Mouse (Mus musculus): Measurements from ENCODE around the gene Ccdc120. TPM values are rescaled to one million over a fixed set of nuclear protein-coding genes. Genes with fewer than 3 reads are reported as not detected.
A peak's percentile ranks its signal among the peaks of the same experiment; 100 is the strongest.
"Not testable (repeated sequence)": the region's sequence is repeated elsewhere in the genome, so short reads cannot be mapped to it uniquely, and the experiment has no call there.

Gene Ccdc120
- total RNA-seq, 2 experiments from 2014 or later, result 26.3 TPM

GRCm38 (mm10) chrX:7775501-7776205 lies 24.9 kb upstream of the Ccdc120 start:
- intact Hi-C loops (cut with DNase I), result loop anchor here (5.0 kb wide), 1 partner anchor 353 kb away; no protein-coding TSS in a partner anchor
- no peak overlapping the region for H3K4me3 ChIP-seq
- no peak for TF ChIP-seq CTCF (IDR thresholded peaks at IDR 0.05)
- H3K27ac ChIP-seq, result no peak overlapping the region
- no peak for DNase-seq (ENCODE audit: extremely low spot score in 1 of 2, low spot score in 2 of 2)

GRCm38 (mm10) chrX:7772766-7773165 lies 22.1 kb upstream of the Ccdc120 start:
- TF ChIP-seq CTCF (IDR thresholded peaks at IDR 0.05), result peak; percentile 49
- intact Hi-C loops (cut with DNase I), result loop anchor here (5.0 kb wide), 1 partner anchor 35 kb away; no protein-coding TSS in a partner anchor
- H3K27ac ChIP-seq, result no peak overlapping the region

DNA sequence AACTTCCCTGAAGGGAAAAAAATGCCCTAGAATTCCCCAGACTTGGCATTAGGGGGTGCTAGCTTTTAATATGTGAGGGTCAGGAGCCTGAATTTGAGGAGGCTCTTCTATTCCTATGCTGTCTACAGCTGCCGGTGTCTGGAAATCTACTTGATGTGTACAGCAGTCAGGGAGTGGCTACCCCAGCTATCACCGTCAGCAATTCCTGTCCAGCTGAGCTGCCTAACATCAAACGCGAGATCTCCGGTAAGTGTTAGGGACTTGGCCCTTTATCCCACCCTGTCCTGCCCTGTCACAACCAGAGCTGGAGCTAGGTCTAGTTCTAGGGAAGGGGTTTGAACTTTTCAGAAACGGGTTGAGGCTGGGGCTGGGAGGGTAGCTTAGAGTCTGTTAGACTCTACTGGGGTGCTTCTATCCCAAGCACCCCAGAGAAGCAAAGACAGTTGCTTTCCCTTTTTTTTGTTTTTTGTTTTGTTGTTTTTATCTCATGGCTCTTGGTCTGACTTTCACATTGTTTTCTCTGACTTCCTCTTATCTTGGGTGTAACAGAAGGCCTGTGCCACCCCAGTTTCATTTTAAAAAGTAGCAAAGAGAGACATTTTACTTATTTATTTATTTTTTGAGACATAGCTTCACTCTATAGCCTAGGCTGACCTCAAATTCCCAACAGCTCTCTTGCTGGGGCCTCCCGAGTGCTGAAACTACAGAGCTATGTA lies 18.8 kb upstream of the Ccdc120 start:
- Histone ChIP-seq H3K4me3 (no peak overlapping the region), H3K27ac (no peak overlapping the region)
- intact Hi-C loops (cut with DNase I), result loop anchor here (5.0 kb wide), 1 partner anchor 32 kb away; no protein-coding TSS in a partner anchor
- TF ChIP-seq CTCF (IDR thresholded peaks at IDR 0.05), result no peak
- no peak for DNase-seq (ENCODE audit: extremely low spot score in 1 of 2, low spot score in 2 of 2)

More at GRCm38 (mm10) chrX:7772766-7773165, 22.1 kb upstream of the Ccdc120 start:
- DNase-seq (ENCODE audit: extremely low spot score in 1 of 2, low spot score in 2 of 2), result no peak
- H3K4me3 ChIP-seq, result no peak overlapping the region

- peak overlapping the region; percentile 44 for H3K27ac ChIP-seq
- TF ChIP-seq CTCF (IDR thresholded peaks at IDR 0.05), result no peak
- peak overlapping the region; percentile 40 for H3K4me3 ChIP-seq
- intact Hi-C loops (cut with DNase I), result no loop called here
- DNase-seq (ENCODE audit: extremely low spot score in 1 of 2, low spot score in 2 of 2), result peak; percentile 33 to 46
Measured at GRCm38 (mm10) chrX:7765764-7766163, 15.1 kb upstream of the Ccdc120 start.

- TF ChIP-seq CTCF (IDR thresholded peaks at IDR 0.05), result no peak
Measured at GRCm38 (mm10) chrX:7765281-7765670, 14.6 kb upstream of the Ccdc120 start.

GRCm38 (mm10) chrX:7764657-7765280 lies 14.1 kb upstream of the Ccdc120 start:
- DNase-seq (ENCODE audit: extremely low spot score in 1 of 2, low spot score in 2 of 2), result no peak
- Histone ChIP-seq H3K27ac (no peak overlapping the region; the same call in 1 of the 2 replicates), H3K4me3 (peak overlapping the region; percentile 69)
- intact Hi-C loops (cut with DNase I), result no loop called here
- TF ChIP-seq CTCF (IDR thresholded peaks at IDR 0.05), result no peak

More at GRCm38 (mm10) chrX:7765281-7765670, 14.6 kb upstream of the Ccdc120 start:
- peak overlapping the region; percentile 40 for H3K4me3 ChIP-seq
- H3K27ac ChIP-seq, result peak overlapping the region; percentile 44
- DNase-seq (ENCODE audit: extremely low spot score in 1 of 2, low spot score in 2 of 2), result no peak
- intact Hi-C loops (cut with DNase I), result no loop called here

- Histone ChIP-seq H3K4me3 (peak overlapping the region; percentile 69), H3K27ac (no peak overlapping the region)
- intact Hi-C loops (cut with DNase I), result no loop called here
- no peak for TF ChIP-seq CTCF (IDR thresholded peaks at IDR 0.05)
- DNase-seq (ENCODE audit: extremely low spot score in 1 of 2, low spot score in 2 of 2), result no peak
Measured at GRCm38 (mm10) chrX:7763631-7764393, 13.1 kb upstream of the Ccdc120 start.

- TF ChIP-seq CTCF (IDR thresholded peaks at IDR 0.05), result no peak
- intact Hi-C loops (cut with DNase I), result no loop called here
- H3K4me3 ChIP-seq, result peak overlapping the region; percentile 69
- H3K27ac ChIP-seq, result peak overlapping the region; percentile 73
- no peak for DNase-seq (ENCODE audit: extremely low spot score in 1 of 2, low spot score in 2 of 2)
Measured at GRCm38 (mm10) chrX:7762921-7763197, 12.2 kb upstream of the Ccdc120 start.

GRCm38 (mm10) chrX:7762137-7762920 lies 11.6 kb upstream of the Ccdc120 start, which contains the start of gene Tfe3:
Tfe3 (plus strand) TSS chrX:7762560.
- DNase-seq (ENCODE audit: extremely low spot score in 1 of 2, low spot score in 2 of 2), result peak; percentile 83 to 86
- no peak for TF ChIP-seq CTCF (IDR thresholded peaks at IDR 0.05)
- Histone ChIP-seq H3K27ac (peak within 1 kb of the TSS; percentile 73), H3K4me3 (peak within 1 kb of the TSS; percentile 69)
- intact Hi-C loops (cut with DNase I), result no loop called here

GRCm38 (mm10) chrX:7753627-7754026 lies 2.9 kb upstream of the Ccdc120 start:
- DNase-seq (ENCODE audit: extremely low spot score in 1 of 2, low spot score in 2 of 2); intact Hi-C loops (cut with DNase I): not testable (repeated sequence)

DNA sequence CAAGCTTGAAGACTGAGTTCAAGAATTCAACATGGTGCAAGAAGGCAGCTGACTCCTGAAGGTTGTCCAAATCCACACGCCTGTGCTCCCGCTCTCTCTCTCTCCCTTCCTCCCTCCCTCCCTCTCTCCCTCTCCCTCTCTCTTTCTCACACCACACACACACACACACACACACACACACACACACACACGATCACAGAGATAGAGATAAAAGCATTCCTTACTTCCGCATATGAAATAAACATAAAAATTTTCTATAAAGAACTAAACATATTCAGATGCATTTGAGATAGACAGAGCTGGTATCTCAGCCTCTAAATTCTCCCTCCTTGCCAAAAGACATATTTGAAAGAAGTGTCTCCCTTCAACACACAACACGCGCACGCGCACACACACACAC lies 5.3 kb downstream of the Ccdc120 start:
- no peak overlapping the region for H3K27ac ChIP-seq
- intact Hi-C loops (cut with DNase I), result no loop called here
- H3K4me3 ChIP-seq, result no peak overlapping the region
- DNase-seq (ENCODE audit: extremely low spot score in 1 of 2, low spot score in 2 of 2), result no peak
- TF ChIP-seq CTCF (IDR thresholded peaks at IDR 0.05), result no peak

More at GRCm38 (mm10) chrX:7753627-7754026, 2.9 kb upstream of the Ccdc120 start:
- peak; percentile 20 for TF ChIP-seq CTCF (IDR thresholded peaks at IDR 0.05)
- H3K4me3 ChIP-seq, H3K27ac ChIP-seq: not testable (repeated sequence)
